Mouse (Mus musculus): ENCODE measurements at regions not wholly inside any gene's neighbourhood (a gene's known extent, or its start where the extent isn't known, plus 50 kb on each side); places are given as distances from the start of the nearest gene placed in this dataset.

GRCm38 (mm10) chr17:52448701-52449100, 153.8 kb upstream of the Kcnh8 start:
- H3K4me2 ChIP-seq: no peak overlapping the region
- no peak overlapping the region for H3K4me3 ChIP-seq
- 74% methylated on average over 5 of the region's 5 CpGs for WGBS
- no peaks in the 10 kb centered on the region for H3K27me3 ChIP-seq
- H3K36me3 ChIP-seq (ENCODE audit: poor library complexity, severe bottlenecking): no peaks in the 10 kb centered on the region
- no peaks in the 10 kb centered on the region for H3K9me3 ChIP-seq (replicated peaks)
- no peak for ATAC-seq
- H3K4me1 ChIP-seq: no peaks in the 10 kb centered on the region
- no peak overlapping the region for H3K27ac ChIP-seq
- H3K9ac ChIP-seq: no peak overlapping the region

GRCm38 (mm10) chr17:52459303-52459996, 143.1 kb upstream of the Kcnh8 start:
- Histone ChIP-seq H3K9ac (no peak overlapping the region), H3K4me2 (0 out of 2 replicates have a peak overlapping the region, but pooled peaks have one; percentile 1), H3K27ac (peak overlapping the region; percentile 65), H3K9me3 (replicated peaks) (no peaks in the 10 kb centered on the region), H3K4me1 (peaks cover 19% of the 10 kb centered on the region), H3K36me3 (ENCODE audit: poor library complexity, severe bottlenecking) (no peaks in the 10 kb centered on the region), H3K4me3 (no peak overlapping the region), H3K27me3 (no peaks in the 10 kb centered on the region)
- WGBS: 37% methylated on average over 10 of the region's 10 CpGs
- ATAC-seq: peak; percentile 46

GRCm38 (mm10) chr17:52459997-52460387, 142.5 kb upstream of the Kcnh8 start:
- ATAC-seq: peak; percentile 52
- WGBS: 45% methylated on average over 5 of the region's 5 CpGs
- Histone ChIP-seq H3K4me2 (no peak overlapping the region), H3K9me3 (replicated peaks) (no peaks in the 10 kb centered on the region), H3K36me3 (ENCODE audit: poor library complexity, severe bottlenecking) (no peaks in the 10 kb centered on the region), H3K27ac (no peak overlapping the region), H3K4me3 (no peak overlapping the region), H3K27me3 (no peaks in the 10 kb centered on the region), H3K4me1 (peaks cover 19% of the 10 kb centered on the region), H3K9ac (no peak overlapping the region)

GRCm38 (mm10) chr17:52461264-52461663, 141.2 kb upstream of the Kcnh8 start:
- Histone ChIP-seq H3K9me3 (replicated peaks) (no peaks in the 10 kb centered on the region), H3K9ac (no peak overlapping the region), H3K4me2 (peak overlapping the region; percentile 16), H3K4me3 (no peak overlapping the region), H3K36me3 (ENCODE audit: poor library complexity, severe bottlenecking) (no peaks in the 10 kb centered on the region), H3K27me3 (no peaks in the 10 kb centered on the region), H3K27ac (peak overlapping the region; percentile 48), H3K4me1 (peaks cover 19% of the 10 kb centered on the region)
- peak; percentile 58 for ATAC-seq
- WGBS: 41% methylated on average over 11 of the region's 11 CpGs

- H3K9ac ChIP-seq: no peak overlapping the region
- H3K4me3 ChIP-seq: no peak overlapping the region
- H3K27ac ChIP-seq: 0 out of 2 replicates have a peak overlapping the region, but pooled peaks have one; percentile 48
- ATAC-seq: peak; percentile 62
- H3K4me1 ChIP-seq: peaks cover 14% of the 10 kb centered on the region
- 22% methylated on average over 6 of the region's 6 CpGs for WGBS
- H3K9me3 ChIP-seq (replicated peaks): no peaks in the 10 kb centered on the region
- no peaks in the 10 kb centered on the region for H3K27me3 ChIP-seq
- peak overlapping the region; percentile 16; the same call in 1 of the 2 replicates for H3K4me2 ChIP-seq
- H3K36me3 ChIP-seq (ENCODE audit: poor library complexity, severe bottlenecking): no peaks in the 10 kb centered on the region
Observed at GRCm38 (mm10) chr17:52461709-52462141, 140.8 kb upstream of the Kcnh8 start.

GRCm38 (mm10) chr17:52462361-52462760, 140.1 kb upstream of the Kcnh8 start:
- no peaks in the 10 kb centered on the region for H3K27me3 ChIP-seq
- no peak overlapping the region for H3K4me3 ChIP-seq
- no peak overlapping the region for H3K27ac ChIP-seq
- H3K4me1 ChIP-seq: peaks cover 14% of the 10 kb centered on the region
- 75% methylated on average over 9 of the region's 9 CpGs for WGBS
- H3K9ac ChIP-seq: no peak overlapping the region
- H3K4me2 ChIP-seq: no peak overlapping the region
- H3K36me3 ChIP-seq (ENCODE audit: poor library complexity, severe bottlenecking): no peaks in the 10 kb centered on the region
- no peaks in the 10 kb centered on the region for H3K9me3 ChIP-seq (replicated peaks)
- no peak for ATAC-seq

- 94% methylated on average over 5 of the region's 5 CpGs for WGBS
- H3K9ac ChIP-seq: no peak overlapping the region
- no peak overlapping the region for H3K27ac ChIP-seq
- no peaks in the 10 kb centered on the region for H3K4me1 ChIP-seq
- H3K4me2 ChIP-seq: no peak overlapping the region
- no peaks in the 10 kb centered on the region for H3K36me3 ChIP-seq (ENCODE audit: poor library complexity, severe bottlenecking)
- ATAC-seq: no peak
- H3K9me3 ChIP-seq (replicated peaks): no peaks in the 10 kb centered on the region
- no peak overlapping the region for H3K4me3 ChIP-seq
- H3K27me3 ChIP-seq: no peaks in the 10 kb centered on the region
Observed at GRCm38 (mm10) chr17:52468464-52468863, 134.0 kb upstream of the Kcnh8 start.

GRCm38 (mm10) chr17:52479327-52480086, 123.0 kb upstream of the Kcnh8 start:
- 46% methylated on average over 7 of the region's 7 CpGs for WGBS
- no peaks in the 10 kb centered on the region for H3K9me3 ChIP-seq (replicated peaks)
- no peaks in the 10 kb centered on the region for H3K27me3 ChIP-seq
- no peak overlapping the region for H3K4me3 ChIP-seq
- no peak overlapping the region for H3K4me2 ChIP-seq
- H3K36me3 ChIP-seq (ENCODE audit: poor library complexity, severe bottlenecking): no peaks in the 10 kb centered on the region
- H3K27ac ChIP-seq: no peak overlapping the region
- ATAC-seq: peak; percentile 21; the same call in 1 of the 2 replicates
- no peak overlapping the region for H3K9ac ChIP-seq
- no peaks in the 10 kb centered on the region for H3K4me1 ChIP-seq

GRCm38 (mm10) chr17:52480087-52480638, 122.3 kb upstream of the Kcnh8 start:
- WGBS: 29% methylated on average over 5 of the region's 5 CpGs
- no peak overlapping the region for H3K4me3 ChIP-seq
- no peak overlapping the region for H3K9ac ChIP-seq
- H3K27me3 ChIP-seq: no peaks in the 10 kb centered on the region
- H3K9me3 ChIP-seq (replicated peaks): no peaks in the 10 kb centered on the region
- no peak overlapping the region for H3K27ac ChIP-seq
- ATAC-seq: no peak
- H3K36me3 ChIP-seq (ENCODE audit: poor library complexity, severe bottlenecking): no peaks in the 10 kb centered on the region
- H3K4me1 ChIP-seq: no peaks in the 10 kb centered on the region
- no peak overlapping the region for H3K4me2 ChIP-seq

GRCm38 (mm10) chr17:52506760-52507159, 95.7 kb upstream of the Kcnh8 start:
- Histone ChIP-seq H3K9ac (no peak overlapping the region), H3K4me2 (no peak overlapping the region), H3K36me3 (ENCODE audit: poor library complexity, severe bottlenecking) (no peaks in the 10 kb centered on the region), H3K4me3 (no peak overlapping the region), H3K27ac (no peak overlapping the region), H3K4me1 (no peaks in the 10 kb centered on the region), H3K9me3 (replicated peaks) (no peaks in the 10 kb centered on the region), H3K27me3 (no peaks in the 10 kb centered on the region)
- 81% methylated on average over 3 of the region's 3 CpGs for WGBS
- ATAC-seq: no peak

GRCm38 (mm10) chr17:52530260-52530659, 72.2 kb upstream of the Kcnh8 start:
- Histone ChIP-seq H3K27ac (no peak overlapping the region), H3K4me2 (no peak overlapping the region), H3K4me1 (no peaks in the 10 kb centered on the region), H3K36me3 (ENCODE audit: poor library complexity, severe bottlenecking) (no peaks in the 10 kb centered on the region), H3K4me3 (no peak overlapping the region), H3K9ac (no peak overlapping the region), H3K9me3 (replicated peaks) (no peaks in the 10 kb centered on the region), H3K27me3 (no peaks in the 10 kb centered on the region)
- no peak for ATAC-seq

All from forebrain, embryonic 13.5 days (tissue).